Mouse (Mus musculus): ENCODE data around the gene Skint2.

Skint2 gene

DNA sequence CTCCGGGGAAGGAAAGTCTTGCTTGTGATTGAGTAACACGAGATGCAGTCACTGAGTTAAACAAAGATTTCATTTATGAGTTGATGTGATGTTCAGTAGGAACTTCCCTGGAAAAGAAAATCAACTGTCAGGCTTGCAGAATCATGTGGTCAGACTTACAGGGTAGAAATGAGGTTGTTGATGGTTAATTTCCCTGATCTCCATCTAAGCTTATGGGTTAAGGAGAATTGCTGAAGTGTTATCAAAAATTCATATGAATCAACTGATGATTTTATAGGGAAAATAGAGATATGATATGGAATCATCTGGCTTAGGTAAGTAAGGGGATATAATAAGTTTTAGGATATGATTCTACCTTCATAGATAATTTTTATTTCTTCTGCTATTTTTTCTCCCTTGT is at the start of gene Skint2:
Gene Skint2 (plus strand): TSS at position 301 of the 400 bp plus-strand sequence.
- no peak for DNase-seq (ENCODE audit: low read depth)

Measured in NIH3T3 (cell line).